Mouse (Mus musculus): ENCODE data around the gene Abhd4. TPM values are rescaled to one million over a fixed set of nuclear protein-coding genes. Genes with fewer than 3 reads are reported as not detected.

The Abhd4 gene
- polyA plus RNA-seq, 1 experiment from 2014 or later: 22.0 TPM

Other genes with a start within 250 kb of the Abhd4 start
- 234 and 237 TPM in 2 replicates for gene Dad1, start 84 bp upstream of the Abhd4 start, polyA plus RNA-seq (2016; fragmentation: Nextera tagmentation; extraction: Ambion mirVana)
- gene Olfr49, start 30.8 kb downstream of the Abhd4 start, polyA plus RNA-seq (2016; fragmentation: Nextera tagmentation; extraction: Ambion mirVana): not detected in 2 replicates
- 24.9 and 27.3 TPM in 2 replicates for gene Oxa1l, start 106.6 kb downstream of the Abhd4 start, polyA plus RNA-seq (2016; fragmentation: Nextera tagmentation; extraction: Ambion mirVana)
- gene Slc7a7, start 163.6 kb downstream of the Abhd4 start, polyA plus RNA-seq (2016; fragmentation: Nextera tagmentation; extraction: Ambion mirVana): 8.4 and 8.5 TPM in 2 replicates
- 269 and 282 TPM in 2 replicates for gene Mrpl52, start 172.7 kb downstream of the Abhd4 start, polyA plus RNA-seq (2016; fragmentation: Nextera tagmentation; extraction: Ambion mirVana)
- gene Mmp14, start 177.4 kb downstream of the Abhd4 start, polyA plus RNA-seq (2016; fragmentation: Nextera tagmentation; extraction: Ambion mirVana): 36.7 and 38.2 TPM in 2 replicates
- gene Lrp10, start 209.9 kb downstream of the Abhd4 start, polyA plus RNA-seq (2016; fragmentation: Nextera tagmentation; extraction: Ambion mirVana): 31.2 and 32.9 TPM in 2 replicates
- 0.19 and 0.39 TPM in 2 replicates for gene Rem2, start 221.9 kb downstream of the Abhd4 start, polyA plus RNA-seq (2016; fragmentation: Nextera tagmentation; extraction: Ambion mirVana)